Mouse (Mus musculus) bone marrow, adult 2 months (tissue): Measurements from ENCODE around the gene Plcb4. TPM values are rescaled to one million over a fixed set of nuclear protein-coding genes. Genes with fewer than 3 reads are reported as not detected.
"Not testable (repeated sequence)": the region's sequence is repeated elsewhere in the genome, so short reads cannot be mapped to it uniquely, and the experiment has no call there.

Source experiments
- H3K27ac ChIP-seq: fragments of 200-500 bp; 2 replicates; pipeline ENCODE4 v1.5.1; 2012; ENCODE audit warnings: low read depth, mild to moderate bottlenecking, control low read depth, inconsistent platforms, low read length; ENCODE audit not compliant: control insufficient read depth, poor library complexity, insufficient read depth
- H3K4me1 ChIP-seq: fragments of 200-500 bp; 2 replicates; pipeline ENCODE4 v1.6.1; 2011; ENCODE audit warnings: low read length; ENCODE audit not compliant: control insufficient read depth, insufficient read depth
- H3K4me3 ChIP-seq: fragments of 200-500 bp; replicated peaks from 2 replicates; pipeline ENCODE3; 2011; ENCODE audit warnings: mild to moderate bottlenecking, low read depth, low read length, control low read depth; ENCODE audit not compliant: control insufficient read depth
- CTCF ChIP-seq: fragments of 200-500 bp; IDR thresholded peaks from 2 replicates; pipeline ENCODE4 v1.5.1; 2011; ENCODE audit warnings: low read length, control low read depth; ENCODE audit not compliant: control insufficient read depth, insufficient read depth
- POLR2A ChIP-seq: fragments of 200-500 bp; IDR thresholded peaks from 2 replicates; pipeline ENCODE4 v1.6.1; 2011; ENCODE audit warnings: low read depth, mild to moderate bottlenecking, control low read depth, low read length, borderline replicate concordance; ENCODE audit not compliant: control insufficient read depth
- WGBS: fragments of 180-500 bp; shearing (Covaris S2); methylation state at CpG from one replicate; pipeline ENCODE4 v1.1.7; 2018; 5-methylcytosine and 5-hydroxymethylcytosine counted together
- polyA plus RNA-seq: library from polyadenylated mRNA; stranded (reverse); fragments of >200 nt; gene quantifications from 2 replicates; pipeline ENCODE4 v1.2.4, GENCODE M21; 2011; ENCODE audit warnings: low replicate concordance; ENCODE audit not compliant: missing spikeins, insufficient read depth, insufficient read length

Gene Plcb4
- polyA plus RNA-seq, 1 experiment = 12.1 TPM

DNA sequence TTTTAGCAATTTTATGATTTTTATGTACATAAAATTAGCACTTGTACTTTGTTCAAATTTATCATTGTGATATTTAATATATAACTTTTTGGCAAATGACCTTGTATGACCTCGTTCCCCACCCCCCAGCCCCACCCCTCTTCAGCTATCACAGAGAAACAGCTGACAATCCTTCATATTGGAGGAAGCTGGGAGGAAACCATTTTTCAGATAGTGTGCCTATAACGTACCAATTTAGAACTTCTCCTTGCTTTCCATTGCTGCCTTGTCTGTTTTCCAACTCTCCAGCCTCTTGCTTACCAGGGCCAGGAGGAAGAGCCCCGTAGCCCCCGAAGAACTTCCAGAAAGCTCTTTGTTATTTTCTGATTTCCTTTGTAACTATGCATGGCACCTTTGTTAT is 73.8 kb downstream of the Plcb4 start:
- Histone ChIP-seq H3K27ac (no peak overlapping the region), H3K4me1 (peaks cover 4% of the 10 kb centered on the region), H3K4me3 (no peak overlapping the region)
- TF ChIP-seq CTCF = no peak
- no peak for TF ChIP-seq POLR2A
- WGBS = 19% methylated on average over 4 of the region's 4 CpGs

DNA sequence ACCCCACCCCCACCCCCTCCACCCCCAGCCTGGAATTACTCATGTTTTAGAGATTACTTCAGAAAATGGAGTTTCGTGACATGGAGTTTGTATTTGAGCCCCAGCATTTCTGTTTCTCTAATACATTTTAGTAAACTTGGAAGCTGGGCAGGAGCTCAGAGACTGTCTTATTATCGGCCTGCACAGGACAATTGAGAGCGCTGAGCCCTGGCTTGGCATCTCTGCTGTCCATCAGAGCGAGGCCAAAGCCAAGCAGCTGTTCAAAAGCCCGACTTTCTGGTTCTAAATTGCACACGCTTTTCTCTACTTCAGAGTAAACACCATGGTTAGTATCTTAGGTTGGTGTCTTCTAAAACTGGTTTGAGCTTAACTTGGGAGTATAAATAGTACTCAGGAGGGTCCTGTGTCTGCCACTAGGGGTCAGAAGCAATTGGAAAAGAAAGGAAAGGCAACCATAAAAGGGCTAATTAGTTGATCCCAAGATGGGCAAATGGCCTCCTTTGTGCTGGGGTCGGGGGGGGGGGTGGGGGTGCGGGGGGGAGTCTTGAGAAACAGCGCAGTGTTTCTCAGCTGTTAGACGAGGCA is 75.2 kb downstream of the Plcb4 start:
- Histone ChIP-seq H3K27ac (no peak overlapping the region), H3K4me3 (no peak overlapping the region), H3K4me1 (peaks cover 3% of the 10 kb centered on the region)
- WGBS = 67% methylated on average over 10 of the region's 10 CpGs
- TF ChIP-seq POLR2A (no peak), CTCF (no peak)

DNA sequence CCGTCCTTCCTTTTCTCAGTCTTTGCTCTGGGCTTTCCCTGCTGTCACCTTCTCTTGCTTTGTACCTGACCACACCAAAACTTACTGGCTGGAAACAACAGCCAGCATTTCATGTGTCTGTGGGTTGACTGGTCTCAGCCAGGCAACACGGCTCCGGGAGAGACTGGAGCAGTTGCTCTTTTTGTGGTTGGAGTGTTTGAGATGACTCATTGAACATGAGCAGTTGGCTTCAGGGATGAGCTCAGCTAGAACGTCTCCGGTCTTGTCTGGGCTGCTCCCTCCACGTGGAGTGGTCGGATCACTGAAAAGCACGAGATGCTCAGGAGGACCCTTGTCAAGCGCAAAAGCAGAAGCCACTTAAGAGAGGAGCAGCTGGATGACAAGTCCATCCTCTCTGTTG is 78.7 kb downstream of the Plcb4 start:
- Histone ChIP-seq H3K4me3 (no peak overlapping the region), H3K27ac (no peak overlapping the region), H3K4me1 (no peaks in the 10 kb centered on the region)
- TF ChIP-seq CTCF (no peak), POLR2A (no peak)
- WGBS = 41% methylated on average over 9 of the region's 9 CpGs

DNA sequence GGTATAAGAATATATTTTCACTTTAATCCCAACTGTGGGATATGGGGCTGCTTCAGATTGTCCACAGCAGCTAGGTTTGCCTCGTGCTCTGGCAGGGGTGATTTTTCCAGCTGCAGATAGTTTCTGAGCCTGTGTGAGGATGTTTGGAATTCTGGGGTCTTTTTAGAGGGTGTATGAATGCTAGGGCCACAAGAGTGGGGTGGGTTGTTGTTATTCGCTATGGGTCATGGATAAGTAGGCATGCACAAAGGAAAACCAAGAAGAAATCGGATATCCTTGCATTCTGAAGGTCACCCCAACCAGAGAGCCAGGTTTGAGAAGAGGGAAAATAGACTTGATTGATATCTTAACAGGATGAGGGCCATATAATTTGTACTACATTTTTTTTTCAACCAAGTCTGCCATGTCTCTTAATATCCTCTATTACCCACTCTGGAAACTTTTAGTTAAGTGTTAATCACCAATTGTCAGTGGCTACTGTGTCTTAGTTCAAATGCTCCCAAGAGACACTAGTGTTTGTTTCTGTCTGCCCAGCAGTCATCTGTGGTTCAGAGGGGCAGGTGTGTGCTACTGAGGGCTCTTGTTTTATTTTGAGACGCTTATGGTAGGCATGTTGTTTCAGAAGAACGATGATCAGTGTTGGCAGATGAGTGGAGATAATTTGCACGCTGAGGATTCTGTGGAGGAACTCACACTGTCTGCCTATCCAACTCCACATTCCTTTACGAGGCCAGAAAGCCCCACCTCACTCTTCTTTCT is 79.4 kb downstream of the Plcb4 start:
- H3K4me1 ChIP-seq, H3K27ac ChIP-seq, H3K4me3 ChIP-seq: not testable (repeated sequence)
- 69% methylated on average over 7 of the region's 7 CpGs for WGBS

DNA sequence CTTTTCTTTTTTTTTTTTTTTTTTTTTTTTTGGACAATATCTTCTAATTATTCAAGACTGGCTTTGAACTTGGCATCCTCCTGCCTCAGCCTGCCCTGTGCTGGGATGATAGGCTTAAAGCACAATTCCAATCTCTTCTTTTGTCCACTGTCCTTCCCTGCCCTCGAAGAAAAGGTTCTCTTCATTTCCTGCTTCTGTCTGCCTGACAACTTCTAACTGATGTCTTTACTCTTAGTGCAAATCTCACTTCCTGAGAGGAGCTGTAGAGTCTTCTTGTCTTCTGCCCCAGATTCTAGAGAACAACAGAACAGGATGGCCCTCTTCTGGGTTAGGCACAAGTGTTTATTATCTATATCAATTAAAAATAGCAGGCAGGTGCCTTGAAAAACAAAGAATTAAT is 80.1 kb downstream of the Plcb4 start:
- no peak overlapping the region for H3K27ac ChIP-seq
- no peaks in the 10 kb centered on the region for H3K4me1 ChIP-seq
- H3K4me3 ChIP-seq = no peak overlapping the region
- TF ChIP-seq POLR2A (no peak), CTCF (no peak)
- WGBS = 11% methylated on average over 1 of the region's 1 CpGs

DNA sequence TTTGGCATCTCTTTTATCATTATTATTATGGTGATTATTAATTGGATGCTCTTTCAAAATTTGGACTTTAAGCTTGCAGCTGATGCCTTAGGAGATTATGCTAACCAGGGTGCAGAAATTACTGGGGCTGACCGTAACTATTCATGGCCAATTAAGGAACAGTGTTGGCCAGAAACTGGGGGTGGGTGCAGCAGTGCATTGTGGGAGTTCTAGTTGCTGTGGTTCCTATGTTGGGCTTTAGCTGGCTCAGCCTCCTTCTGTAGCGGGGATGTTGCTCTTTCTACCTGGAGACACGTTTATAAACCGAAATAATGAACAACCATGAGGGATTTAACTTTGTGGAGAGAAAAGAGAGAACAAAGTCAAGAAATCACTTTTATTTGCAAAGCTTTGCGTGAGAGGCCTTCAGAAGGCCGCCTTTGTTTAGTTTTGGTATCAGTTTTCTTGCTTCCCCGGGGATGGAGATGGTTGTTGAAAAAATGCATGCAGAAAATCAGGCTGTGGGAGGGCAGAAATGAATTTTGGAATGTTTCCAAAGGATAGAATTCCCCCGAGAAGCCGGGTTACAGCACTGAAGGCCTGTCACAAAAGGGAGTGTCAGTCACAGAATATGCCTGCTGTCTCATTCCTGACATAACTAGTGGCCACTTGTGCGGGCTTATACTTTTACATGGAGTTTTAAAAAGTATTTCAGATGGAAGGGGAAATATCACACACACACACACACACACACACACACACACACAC is 84.3 kb downstream of the Plcb4 start:
- 86% methylated on average over 10 of the region's 10 CpGs for WGBS
- Histone ChIP-seq H3K4me3 (no peak overlapping the region), H3K4me1 (no peaks in the 10 kb centered on the region), H3K27ac (no peak overlapping the region)
- no peak for TF ChIP-seq CTCF
- no peak for TF ChIP-seq POLR2A

DNA sequence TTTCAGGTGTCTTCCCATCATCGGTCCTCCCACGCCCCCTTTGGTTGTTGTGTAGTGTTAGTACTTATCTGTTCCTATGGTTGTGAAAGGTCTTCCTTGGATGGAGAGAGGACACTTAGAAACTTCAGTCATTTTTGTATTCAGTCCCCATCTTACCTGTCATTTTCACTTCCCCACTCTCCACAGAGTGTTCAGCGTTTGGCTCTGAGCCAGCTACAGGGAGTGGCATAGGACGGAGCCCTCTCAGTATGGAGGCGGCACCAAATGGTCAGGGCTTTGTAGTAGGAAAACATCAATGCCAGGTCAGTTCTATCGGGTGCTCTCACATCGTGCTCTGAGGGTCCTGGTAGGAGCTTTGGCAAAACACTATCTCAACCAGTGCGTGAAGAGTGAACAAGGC is 85.9 kb downstream of the Plcb4 start:
- Histone ChIP-seq H3K4me3 (no peak overlapping the region), H3K4me1 (no peaks in the 10 kb centered on the region), H3K27ac (no peak overlapping the region)
- 78% methylated on average over 8 of the region's 8 CpGs for WGBS
- TF ChIP-seq CTCF (no peak), POLR2A (no peak)

DNA sequence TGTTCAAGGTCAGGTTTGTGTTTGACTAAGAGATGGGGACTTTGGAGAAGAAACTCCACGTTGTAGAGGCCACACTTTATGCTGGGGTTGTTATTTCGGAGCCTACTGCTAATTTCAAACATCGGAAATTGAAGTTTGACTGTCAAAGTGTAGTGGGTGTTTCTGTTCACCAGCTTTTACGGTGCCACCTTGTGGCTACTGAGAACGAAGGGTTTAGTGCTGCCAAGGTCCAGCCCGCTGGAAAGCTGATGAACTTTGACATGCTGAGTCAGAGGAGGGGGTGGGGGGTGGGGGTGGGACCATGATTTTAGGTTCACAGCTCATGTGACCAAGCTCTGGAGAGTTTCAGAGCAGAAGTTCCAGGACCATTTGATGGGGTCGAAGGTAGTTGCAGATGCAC is 86.3 kb downstream of the Plcb4 start:
- WGBS = 52% methylated on average over 7 of the region's 7 CpGs
- no peak overlapping the region for H3K4me3 ChIP-seq
- H3K4me1 ChIP-seq = no peaks in the 10 kb centered on the region

More for the DNA sequence above, 86.3 kb downstream of the Plcb4 start:
- no peak for TF ChIP-seq CTCF
- TF ChIP-seq POLR2A = no peak
- H3K27ac ChIP-seq = no peak overlapping the region
